Mouse (Mus musculus) spleen, adult 2 months (tissue): ENCODE measurements around the gene Fhl2.

Source experiments
- CTCF ChIP-seq: fragments of 200-500 bp; IDR thresholded peaks from 2 replicates; pipeline ENCODE4 v1.5.1; 2011; ENCODE audit warnings: mild to moderate bottlenecking, inconsistent platforms; ENCODE audit not compliant: insufficient read depth, insufficient read length, insufficient replicate concordance; ENCODE audit errors: extremely low read depth
- POLR2A ChIP-seq: fragments of 200-500 bp; IDR thresholded peaks from 2 replicates; pipeline ENCODE4 v1.6.1; 2011; ENCODE audit warnings: low read depth, low read length, inconsistent platforms

DNA sequence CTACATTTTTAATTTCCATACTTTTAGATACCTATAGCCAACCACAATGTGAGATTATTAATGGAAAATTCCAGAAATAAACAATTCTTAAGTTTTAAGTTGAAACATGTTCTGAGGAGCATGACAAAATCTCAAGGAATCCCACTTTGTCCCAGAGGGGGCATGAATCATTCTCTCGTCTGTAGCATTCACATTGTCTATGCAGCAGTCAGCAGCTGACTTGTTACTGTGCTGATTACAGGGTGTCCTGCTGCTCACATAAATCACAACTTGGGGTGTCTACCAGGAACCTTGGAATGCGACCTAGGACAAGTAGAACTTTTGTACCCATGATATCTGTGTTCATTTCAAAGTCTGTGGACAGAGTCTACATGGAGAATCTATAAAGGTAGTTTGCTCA, 49.3 kb downstream of the Fhl2 start:
- TF ChIP-seq CTCF (no peak), POLR2A (no peak)
